Mouse (Mus musculus) G1E-ER4 (cell line): ENCODE results near the gene Platr17. TPM values are rescaled to one million over a fixed set of nuclear protein-coding genes. Genes with fewer than 3 reads are reported as not detected.

Experiments
- GATA1 ChIP-seq: IDR thresholded peaks from one replicate; pipeline ENCODE4 v1.8.0; 2012; ENCODE audit warnings: low read length, inconsistent platforms
- polyA plus RNA-seq: library from polyadenylated mRNA; stranded (reverse); fragments of >175 nt; gene quantifications from 2 replicates; pipeline ENCODE4 v1.2.3, GENCODE M21; 2012

Platr17 gene
- polyA plus RNA-seq, 1 experiment = not detected

- TF ChIP-seq GATA1 = no peak
Measured at GRCm38 (mm10) chr17:33951021-33951946, 46.3 kb downstream of the Platr17 start, which contains the start of gene B3galt4. TSS of gene B3galt4 (minus strand) at chr17:33951488.

GRCm38 (mm10) chr17:33952879-33953278 lies 47.9 kb downstream of the Platr17 start:
- TF ChIP-seq GATA1 = no peak

GRCm38 (mm10) chr17:33953310-33953709 lies 48.4 kb downstream of the Platr17 start:
- no peak for TF ChIP-seq GATA1

GRCm38 (mm10) chr17:33953961-33954565 lies 49.1 kb downstream of the Platr17 start:
- TF ChIP-seq GATA1 = no peak

GRCm38 (mm10) chr17:33954646-33955554 lies 50.0 kb downstream of the Platr17 start:
- no peak for TF ChIP-seq GATA1

GRCm38 (mm10) chr17:33955555-33956214 lies 50.8 kb downstream of the Platr17 start, which contains the start of the genes Vps52 and Rps18:
TSS of gene Vps52 (plus strand) at chr17:33955812.
TSS of gene Rps18 (minus strand) at chr17:33956001.
- TF ChIP-seq GATA1 = no peak

Other genes starting within 250 kb of the Platr17 start
- gene Hnrnpm, start 218.3 kb upstream of the Platr17 start, polyA plus RNA-seq = 1,122 and 1,843 TPM in 2 replicates
- gene March2, start 186.5 kb upstream of the Platr17 start, polyA plus RNA-seq = 19.8 and 42.0 TPM in 2 replicates
- 99.8 and 157 TPM in 2 replicates for gene Rab11b, start 144.6 kb upstream of the Platr17 start, polyA plus RNA-seq
- not detected in 2 replicates for gene Angptl4, start 123.3 kb upstream of the Platr17 start, polyA plus RNA-seq
- gene Kank3, start 94.6 kb upstream of the Platr17 start, polyA plus RNA-seq = 6.9 and 7.2 TPM in 2 replicates
- 1,425 and 5,080 TPM in 2 replicates for gene Rps28, start 80.6 kb upstream of the Platr17 start, polyA plus RNA-seq
- gene Ndufa7, start 80.6 kb upstream of the Platr17 start, polyA plus RNA-seq = 678 and 952 TPM in 2 replicates
- 9.3 and 14.4 TPM in 2 replicates for gene Cd320, start 62.0 kb upstream of the Platr17 start, polyA plus RNA-seq
- not detected in 2 replicates for gene Gm7029, start 31.3 kb upstream of the Platr17 start, polyA plus RNA-seq
- 88.1 and 95.0 TPM in 2 replicates for gene Kifc1, start 14.5 kb upstream of the Platr17 start, polyA plus RNA-seq
- 57.5 and 59.5 TPM in 2 replicates for gene Daxx, start 4.3 kb downstream of the Platr17 start, polyA plus RNA-seq
- gene Tapbp, start 10.8 kb downstream of the Platr17 start, polyA plus RNA-seq = 77.2 and 82.0 TPM in 2 replicates
- gene Zbtb22, start 10.8 kb downstream of the Platr17 start, polyA plus RNA-seq = 49.7 and 50.9 TPM in 2 replicates
- 93.1 and 127 TPM in 2 replicates for gene Rgl2, start 24.4 kb downstream of the Platr17 start, polyA plus RNA-seq
- gene Pfdn6, start 35.2 kb downstream of the Platr17 start, polyA plus RNA-seq = 358 and 374 TPM in 2 replicates
- 165 and 186 TPM in 2 replicates for gene Wdr46, start 35.5 kb downstream of the Platr17 start, polyA plus RNA-seq
- 11.6 and 14.2 TPM in 2 replicates for gene B3galt4, start 46.4 kb downstream of the Platr17 start, polyA plus RNA-seq
- gene Vps52, start 50.7 kb downstream of the Platr17 start, polyA plus RNA-seq = 64.7 and 68.2 TPM in 2 replicates
- gene Rps18, start 50.9 kb downstream of the Platr17 start, polyA plus RNA-seq = 364 and 1,526 TPM in 2 replicates
- gene H2-K1, start 95.2 kb downstream of the Platr17 start, polyA plus RNA-seq = not detected in 2 replicates
- 56.3 and 62.8 TPM in 2 replicates for gene Ring1, start 119.5 kb downstream of the Platr17 start, polyA plus RNA-seq
- 64.0 and 94.1 TPM in 2 replicates for gene H2-Ke6, start 122.9 kb downstream of the Platr17 start, polyA plus RNA-seq
- 98.4 and 100 TPM in 2 replicates for gene Slc39a7, start 126.5 kb downstream of the Platr17 start, polyA plus RNA-seq
- gene Rxrb, start 126.7 kb downstream of the Platr17 start, polyA plus RNA-seq = 176 and 194 TPM in 2 replicates
- gene Col11a2, start 134.3 kb downstream of the Platr17 start, polyA plus RNA-seq = 0.96 and 1.5 TPM in 2 replicates
- gene H2-Oa, start 187.2 kb downstream of the Platr17 start, polyA plus RNA-seq = not detected in 2 replicates
- gene H2-DMa, start 214.4 kb downstream of the Platr17 start, polyA plus RNA-seq = 2.0 and 2.6 TPM in 2 replicates
- gene Brd2, start 217.5 kb downstream of the Platr17 start, polyA plus RNA-seq = 215 and 310 TPM in 2 replicates
- not detected in 2 replicates for gene H2-DMb2, start 238.2 kb downstream of the Platr17 start, polyA plus RNA-seq
- gene H2-DMb1, start 247.9 kb downstream of the Platr17 start, polyA plus RNA-seq = 0.10 TPM in 1 of 2 replicates, not detected in the other